In genomic region chr11:76496086-76496771, GRCm38 (mm10) we compare ENCODE assay signal across 9 mouse cellular contexts.
DNase-seq lines count a peak whose midpoint lies in the region; ATAC-seq and TF ChIP-seq lines count a peak whose summit lies in the region.
"Had no signal": no experiment of that assay in that cellular context is flagged by ENCODE, and none has a peak within 500 bp of the region (broad histone marks: within the 10 kb centered on the region; RNA-seq: fewer than 3 reads in every experiment).

No protein-coding gene starts in this region.

- 69% methylated on average over 6 of the region's 6 CpGs for WGBS in forebrain, embryonic 13.5 days
- WGBS in forebrain, embryonic 16.5 days = 73% methylated on average over 6 of the region's 6 CpGs

- H3K4me1 ChIP-seq in forebrain, embryonic 13.5 days = peaks cover 49% of the 10 kb centered on the region
- H3K4me1 ChIP-seq in forebrain, embryonic 16.5 days (replicated peaks; ENCODE audit: control insufficient read depth, insufficient read depth, low read length) = peaks cover 42% of the 10 kb centered on the region

- peaks cover 34% of the 10 kb centered on the region for H3K79me2 ChIP-seq in myocyte (ENCODE audit: control insufficient read depth, insufficient read depth)

- peak; percentile 80 for DNase-seq in 416B (ENCODE audit: low read depth)
- peak; percentile 80 for DNase-seq in brain, adult 2 months (ENCODE audit: low read depth, low spot score)
- DNase-seq in kidney, postnatal 10 days = peak; percentile 69
- no peak for DNase-seq in layer of hippocampus, adult 9-11 months
- DNase-seq in layer of hippocampus, adult 9-10 months (ENCODE audit: low spot score) = no peak

- no peaks in the 10 kb centered on the region for H3K9me3 ChIP-seq in forebrain, embryonic 13.5 days (replicated peaks)
- H3K9me3 ChIP-seq in forebrain, embryonic 16.5 days (ENCODE audit: control insufficient read depth, low read length) = no peaks in the 10 kb centered on the region
- H3K9me3 ChIP-seq: neural tube, embryonic 13.5 days had no signal

- H3K9ac ChIP-seq in forebrain, embryonic 13.5 days = no peak overlapping the region
- no peak overlapping the region for H3K9ac ChIP-seq in forebrain, embryonic 16.5 days (replicated peaks; ENCODE audit: low read depth, low read length)

- no peaks in the 10 kb centered on the region for H3K36me3 ChIP-seq in forebrain, embryonic 13.5 days (ENCODE audit: poor library complexity, severe bottlenecking)
- no peaks in the 10 kb centered on the region for H3K36me3 ChIP-seq in forebrain, embryonic 16.5 days (ENCODE audit: control insufficient read depth, insufficient read depth)
- H3K36me3 ChIP-seq in myocyte (ENCODE audit: control insufficient read depth, insufficient read depth) = no peaks in the 10 kb centered on the region
- H3K36me3 ChIP-seq: neural tube, embryonic 13.5 days had no signal

- H3K4me2 ChIP-seq in forebrain, embryonic 13.5 days = no peak overlapping the region
- H3K4me2 ChIP-seq in forebrain, embryonic 16.5 days (ENCODE audit: low read length) = no peak overlapping the region
- peak overlapping the region; percentile 94 for H3K4me2 ChIP-seq in myocyte (ENCODE audit: low read depth)

- ATAC-seq in forebrain, embryonic 13.5 days = no peak
- ATAC-seq in forebrain, embryonic 16.5 days = no peak

- no peak overlapping the region for H3ac ChIP-seq in myocyte (ENCODE audit: control insufficient read depth, insufficient read length)

- H3K27ac ChIP-seq in forebrain, embryonic 13.5 days = peak overlapping the region; percentile 20; the same call in 1 of the 2 replicates
- no peak overlapping the region for H3K27ac ChIP-seq in forebrain, embryonic 16.5 days (ENCODE audit: low read length)

- no peak overlapping the region for H3K4me3 ChIP-seq in forebrain, embryonic 13.5 days
- H3K4me3 ChIP-seq in forebrain, embryonic 16.5 days (replicated peaks; ENCODE audit: low read length) = no peak overlapping the region
- no peak overlapping the region for H3K4me3 ChIP-seq in myocyte

- no peak for TF ChIP-seq POLR2A in myocyte (IDR thresholded peaks at IDR 0.05; ENCODE audit: insufficient read length, low read depth)

- no peaks in the 10 kb centered on the region for H3K27me3 ChIP-seq in forebrain, embryonic 13.5 days
- H3K27me3 ChIP-seq in forebrain, embryonic 16.5 days (replicated peaks; ENCODE audit: control insufficient read depth, insufficient read depth, low read length) = no peaks in the 10 kb centered on the region
- no peaks in the 10 kb centered on the region for H3K27me3 ChIP-seq in myocyte (ENCODE audit: control insufficient read depth, insufficient read depth, insufficient read length)
- H3K27me3 ChIP-seq: neural tube, embryonic 13.5 days had no signal

TF ChIP-seq in myocyte, 11 proteins besides CTCF, POLR2A, EP300 and RAD21:
- TF ChIP-seq MYOD1 (IDR thresholded peaks at IDR 0.05; ENCODE audit: control insufficient read depth in 1 of 3, insufficient read length in 2 of 3, low read depth in 2 of 3) (peak in 1 of 3 experiments; percentile 26), CEBPB (IDR thresholded peaks at IDR 0.05; ENCODE audit: insufficient read depth, poor library complexity, severe bottlenecking) (no peak)

Comparison
In these comparisons a context has a peak if more than half of its experiments do, and no peak if none do; other contexts are left out.
1. DNase-seq: peak in 416B (single experiment), brain, adult 2 months (single experiment) and kidney, postnatal 10 days (single experiment); none in layer of hippocampus, adult 9-11 months (single experiment) and layer of hippocampus, adult 9-10 months (single experiment).